Mouse (Mus musculus) neural tube, embryonic 10.5 days (tissue): ENCODE measurements around the gene Myh9.

Source experiments
- DNase-seq: peaks from one replicate; pipeline ENCODE4 v3.0.0-alpha.2; 2017; ENCODE audit warnings: low spot score; ENCODE audit errors: extremely low spot score

Gene Myh9

GRCm38 (mm10) chr15:77842047-77842843 lies at the start of gene Myh9:
TSS of gene Myh9 (minus strand) at chr15:77842175.
- DNase-seq, result peak; percentile 98

DNA sequence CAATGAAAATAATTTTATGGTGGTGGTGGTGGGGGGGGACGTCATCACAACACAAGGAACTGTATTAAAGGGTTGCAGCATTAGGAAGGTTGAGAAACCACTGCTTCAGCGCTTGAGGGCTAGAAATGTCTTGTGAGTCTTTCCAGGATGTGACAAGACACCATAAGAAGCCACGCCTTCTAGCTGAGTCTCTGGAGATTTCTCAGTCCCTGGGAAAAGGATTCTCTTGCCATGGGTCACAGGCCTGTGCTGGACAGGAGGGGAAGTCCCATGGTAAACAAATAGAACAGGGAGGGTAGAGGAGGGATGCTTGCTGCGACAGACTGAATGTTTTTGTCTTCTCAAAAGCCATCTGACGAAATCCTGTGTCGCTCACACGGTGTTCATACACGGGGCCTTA lies 49.8 kb upstream of the Myh9 start:
- no peak for DNase-seq

- no peak for DNase-seq
Observed at GRCm38 (mm10) chr15:77889761-77890422, 47.9 kb upstream of the Myh9 start.

GRCm38 (mm10) chr15:77888286-77888685 lies 46.3 kb upstream of the Myh9 start:
- DNase-seq, result no peak

- no peak for DNase-seq
Observed at GRCm38 (mm10) chr15:77887093-77887488, 45.1 kb upstream of the Myh9 start.

- DNase-seq, result no peak
Observed at GRCm38 (mm10) chr15:77886369-77887092, 44.6 kb upstream of the Myh9 start.

GRCm38 (mm10) chr15:77885945-77886344 lies 44.0 kb upstream of the Myh9 start:
- no peak for DNase-seq

DNA sequence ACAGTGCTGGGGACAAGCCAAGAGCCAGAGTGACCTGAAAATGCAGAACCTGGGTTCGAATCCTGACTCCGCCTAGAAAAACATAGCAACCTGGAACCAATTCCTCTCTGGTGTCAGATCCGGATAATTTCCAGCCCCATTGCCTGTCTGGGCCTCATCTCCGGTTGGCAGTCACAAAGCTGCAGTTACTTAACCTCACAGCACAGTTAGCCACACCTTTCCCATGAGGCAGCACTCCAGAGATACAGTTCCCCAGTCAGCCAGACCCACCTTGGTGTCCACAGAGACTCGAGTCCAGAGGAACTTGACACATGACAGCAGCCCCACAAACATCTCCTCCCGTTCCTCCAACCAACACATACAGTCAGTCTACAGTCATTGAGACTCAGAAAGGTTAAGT lies 43.2 kb upstream of the Myh9 start:
- no peak for DNase-seq

- no peak for DNase-seq
Observed at GRCm38 (mm10) chr15:77883697-77884010, 41.7 kb upstream of the Myh9 start.

GRCm38 (mm10) chr15:77882797-77883696 lies 41.1 kb upstream of the Myh9 start:
- DNase-seq, result peak; percentile 65

DNA sequence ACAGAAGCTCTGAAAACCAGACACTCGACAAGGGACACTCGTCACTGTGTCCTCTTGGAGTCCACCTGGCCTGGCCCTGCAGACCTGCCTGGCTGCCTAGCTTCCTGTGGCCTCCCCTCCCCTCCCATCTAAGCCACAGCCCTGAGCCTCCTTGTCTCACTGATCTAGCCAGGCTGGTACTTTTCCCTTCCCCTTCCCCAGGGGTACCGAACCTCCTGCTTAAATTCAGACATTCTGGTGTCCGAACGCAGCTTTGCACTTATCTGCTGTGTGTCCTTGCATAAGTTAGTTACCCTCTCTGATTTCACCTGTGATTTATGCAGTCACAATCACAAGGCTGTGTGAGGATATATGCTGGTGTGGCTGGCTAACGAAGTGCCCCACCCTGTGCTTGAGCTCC lies 40.3 kb upstream of the Myh9 start:
- no peak for DNase-seq

DNA sequence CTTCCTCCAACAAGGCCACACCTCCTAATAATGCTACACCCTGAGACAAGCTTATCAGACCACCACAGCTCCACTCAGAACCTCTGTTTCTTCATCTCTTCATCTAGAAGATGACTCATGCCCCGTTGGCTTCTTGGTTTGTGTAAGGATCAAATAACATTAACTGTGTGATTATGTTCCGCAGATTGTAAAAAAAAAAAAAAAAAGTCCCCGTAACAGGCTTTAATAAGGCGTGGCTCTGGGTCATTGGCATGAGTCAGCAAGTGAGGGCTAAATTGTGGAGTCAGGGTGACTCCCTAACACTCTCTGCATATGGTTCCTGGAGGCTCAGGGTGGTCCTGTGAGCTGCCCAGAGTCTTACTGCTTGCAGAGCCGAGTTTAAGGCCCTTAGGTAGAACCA lies 39.7 kb upstream of the Myh9 start:
- DNase-seq, result no peak

DNA sequence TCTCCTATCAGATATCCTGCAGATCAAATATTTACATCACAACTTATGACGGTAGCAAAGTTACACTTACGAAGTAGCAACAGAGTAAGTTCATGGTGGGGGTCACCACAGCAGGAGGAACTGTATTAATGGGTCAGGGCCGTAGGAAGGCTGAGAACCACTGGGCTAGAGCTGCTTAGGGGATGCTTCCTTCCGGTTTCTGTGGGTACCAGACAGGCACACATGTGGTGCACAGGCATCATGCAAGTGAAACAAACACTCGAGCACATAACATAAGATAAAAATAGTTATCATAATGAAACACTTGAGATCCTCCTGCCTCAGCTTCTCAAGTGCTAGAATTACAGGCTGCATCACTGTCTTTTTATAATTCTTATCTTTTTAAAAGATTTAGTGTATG lies 38.8 kb upstream of the Myh9 start:
- DNase-seq, result no peak

GRCm38 (mm10) chr15:77879756-77880155 lies 37.8 kb upstream of the Myh9 start:
- DNase-seq, result no peak

- DNase-seq, result no peak
Observed at GRCm38 (mm10) chr15:77877209-77877608, 35.2 kb upstream of the Myh9 start.

GRCm38 (mm10) chr15:77876716-77877115 lies 34.7 kb upstream of the Myh9 start:
- no peak for DNase-seq

DNA sequence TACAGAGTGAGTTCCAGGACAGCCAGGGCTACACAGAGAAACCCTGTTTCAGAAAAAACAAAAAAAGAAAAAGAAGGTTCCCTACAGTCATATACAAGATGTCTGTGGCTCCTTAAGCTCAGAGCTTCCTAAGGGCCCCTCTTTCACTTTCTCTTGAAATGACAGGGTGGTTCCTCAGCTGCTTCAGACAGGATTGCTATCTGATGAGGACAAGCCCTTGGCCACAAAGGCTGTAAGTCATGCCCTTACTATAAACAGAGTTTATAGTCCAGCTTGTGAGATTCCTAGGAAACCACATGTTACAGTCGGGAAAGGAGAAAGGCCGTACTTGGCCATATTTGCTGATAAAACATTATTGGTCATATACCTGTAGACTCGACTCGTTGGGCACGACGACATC lies 34.0 kb upstream of the Myh9 start:
- no peak for DNase-seq

DNA sequence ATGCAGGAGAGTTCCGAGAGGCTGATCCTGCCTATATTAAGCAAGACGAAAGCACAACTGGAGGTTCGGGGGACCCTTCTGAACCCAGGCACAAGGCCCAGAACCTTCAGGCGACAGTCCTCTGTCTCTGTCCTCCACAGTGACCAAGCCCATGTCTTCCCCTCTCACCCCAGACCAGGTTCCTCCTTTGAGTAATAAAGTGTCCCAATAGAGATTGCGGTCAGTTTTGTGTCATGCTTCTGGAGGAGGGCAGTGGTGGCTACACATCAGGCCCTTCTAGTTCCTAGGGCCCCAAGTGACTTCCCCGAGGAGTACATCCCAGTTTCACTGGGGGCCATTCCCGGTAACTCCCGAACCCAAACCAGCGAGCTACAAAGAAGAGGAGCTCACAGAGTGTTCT lies 32.8 kb upstream of the Myh9 start:
- no peak for DNase-seq

DNA sequence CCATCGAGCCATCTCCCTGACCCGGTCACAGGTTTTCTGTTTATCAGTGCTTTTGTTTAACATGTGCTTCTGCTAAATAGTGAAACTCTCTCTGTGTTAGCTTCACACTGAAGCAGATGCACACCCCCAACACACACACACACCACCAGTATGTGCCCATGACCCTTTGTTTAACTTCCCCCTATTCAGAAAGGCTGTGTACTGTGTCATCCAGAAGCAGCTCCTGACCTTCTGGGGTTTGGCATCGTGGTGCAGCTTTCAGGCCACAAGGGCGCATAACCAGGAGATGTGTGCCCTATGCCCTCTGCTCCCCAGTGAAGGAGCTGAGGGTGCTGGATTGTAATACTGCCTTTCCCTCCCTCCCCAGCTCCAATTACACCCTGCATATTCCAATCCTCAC lies 32.3 kb upstream of the Myh9 start:
- DNase-seq, result no peak

- no peak for DNase-seq
Observed at GRCm38 (mm10) chr15:77873564-77873963, 31.6 kb upstream of the Myh9 start.

- no peak for DNase-seq
Observed at GRCm38 (mm10) chr15:77872996-77873395, 31.0 kb upstream of the Myh9 start.
